Mouse (Mus musculus): ENCODE data around the gene Duox1. TPM values are rescaled to one million over a fixed set of nuclear protein-coding genes. Genes with fewer than 3 reads are reported as not detected.
"Not testable (repeated sequence)": the region's sequence is repeated elsewhere in the genome, so short reads cannot be mapped to it uniquely, and the experiment has no call there.

Gene Duox1
- polyA plus RNA-seq, 1 experiment, result 0.05 TPM

DNA sequence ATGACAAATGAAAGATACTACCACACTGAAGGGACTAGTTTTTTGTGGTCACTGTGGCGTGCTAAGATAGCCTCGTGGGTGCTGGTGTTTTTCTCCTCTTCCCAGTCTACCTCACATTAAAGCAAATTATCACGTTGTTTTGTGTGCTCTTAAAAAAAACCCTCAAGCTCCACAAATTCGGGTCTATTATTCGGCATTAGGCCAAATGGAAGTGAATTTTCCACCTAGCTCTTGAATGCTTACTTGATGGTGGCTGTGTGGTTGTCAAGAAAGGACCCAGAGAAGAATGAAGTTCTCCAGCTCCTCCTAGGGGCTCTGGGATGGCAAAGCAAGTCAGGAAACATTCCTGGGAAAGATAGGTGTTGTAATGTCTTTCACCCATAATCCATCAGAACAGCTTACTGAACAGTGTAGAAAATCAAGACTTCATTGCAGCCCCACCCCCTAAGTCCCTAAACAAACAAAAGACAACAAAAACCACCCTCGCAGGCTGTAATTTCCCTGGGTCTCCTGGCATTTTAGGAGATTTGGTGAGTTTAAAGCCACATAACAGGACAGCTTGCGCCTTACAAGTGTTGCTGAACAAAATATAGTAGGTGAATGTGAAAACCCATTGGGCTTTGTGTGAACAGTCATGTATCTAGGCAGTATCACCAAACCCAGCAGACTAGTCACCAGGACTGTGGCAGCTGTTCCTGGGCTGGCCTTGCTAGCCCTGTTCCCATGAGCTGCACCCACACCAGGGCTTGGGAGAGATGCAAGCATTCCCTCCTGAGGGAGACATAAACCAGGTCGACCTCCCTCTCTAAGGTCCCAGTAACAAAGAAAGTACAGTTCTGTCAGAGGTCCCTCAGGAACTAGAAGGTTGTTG lies 63.2 kb downstream of the Duox1 start:
- Histone ChIP-seq H3K4me3 (replicated peaks; ENCODE audit: insufficient read depth, low read depth, low read length) (no peak overlapping the region), H3K4me1 (ENCODE audit: control insufficient read depth, insufficient read depth, low read length) (peaks cover 6% of the 10 kb centered on the region; the same call in 1 of the 2 replicates), H3K27me3 (ENCODE audit: control insufficient read depth, insufficient read depth, low read length) (no peaks in the 10 kb centered on the region), H3K27ac (ENCODE audit: insufficient read depth, low read length) (no peak overlapping the region)
- peak; percentile 49 to 75 for DNase-seq
- peak; percentile 48; the same call in 1 of the 2 replicates for TF ChIP-seq CTCF (IDR thresholded peaks at IDR 0.05; ENCODE audit: borderline replicate concordance, insufficient read depth, low read depth, low read length)
- no peak for TF ChIP-seq POLR2A (IDR thresholded peaks at IDR 0.05; ENCODE audit: borderline replicate concordance, insufficient read depth, low read length)
- WGBS, result 27% methylated on average over 8 of the region's 8 CpGs

GRCm38 (mm10) chr2:122379292-122379650 lies 63.8 kb downstream of the Duox1 start:
- no peak for TF ChIP-seq POLR2A (IDR thresholded peaks at IDR 0.05; ENCODE audit: borderline replicate concordance, insufficient read depth, low read length)
- no peak for TF ChIP-seq CTCF (IDR thresholded peaks at IDR 0.05; ENCODE audit: borderline replicate concordance, insufficient read depth, low read depth, low read length)
- 64% methylated on average over 2 of the region's 2 CpGs for WGBS
- Histone ChIP-seq H3K27ac (ENCODE audit: insufficient read depth, low read length) (no peak overlapping the region), H3K27me3 (ENCODE audit: control insufficient read depth, insufficient read depth, low read length) (no peaks in the 10 kb centered on the region), H3K4me1 (ENCODE audit: control insufficient read depth, insufficient read depth, low read length) (peaks cover 6% of the 10 kb centered on the region; the same call in 1 of the 2 replicates), H3K4me3 (replicated peaks; ENCODE audit: insufficient read depth, low read depth, low read length) (no peak overlapping the region)
- DNase-seq, result peak in 1 of 2 experiments; percentile 5

- WGBS, result 5% methylated on average over 11 of the region's 11 CpGs
- peaks cover 6% of the 10 kb centered on the region; the same call in 1 of the 2 replicates for H3K4me1 ChIP-seq (ENCODE audit: control insufficient read depth, insufficient read depth, low read length)
- no peak overlapping the region; the same call in 1 of the 2 replicates for H3K27ac ChIP-seq (ENCODE audit: insufficient read depth, low read length)
- H3K27me3 ChIP-seq (ENCODE audit: control insufficient read depth, insufficient read depth, low read length), result no peaks in the 10 kb centered on the region
- peak; percentile 75 for DNase-seq
- peak; percentile 56; the same call in 1 of the 2 replicates for TF ChIP-seq CTCF (IDR thresholded peaks at IDR 0.05; ENCODE audit: borderline replicate concordance, insufficient read depth, low read depth, low read length)
- no peak for TF ChIP-seq POLR2A (IDR thresholded peaks at IDR 0.05; ENCODE audit: borderline replicate concordance, insufficient read depth, low read length)
- H3K4me3 ChIP-seq (replicated peaks; ENCODE audit: insufficient read depth, low read depth, low read length), result peak overlapping the region; percentile 57
Measured at GRCm38 (mm10) chr2:122380768-122381311, 65.4 kb downstream of the Duox1 start.

GRCm38 (mm10) chr2:122381329-122382103 lies 66.0 kb downstream of the Duox1 start:
- no peak overlapping the region for H3K4me3 ChIP-seq (replicated peaks; ENCODE audit: insufficient read depth, low read depth, low read length)
- WGBS, result 78% methylated on average over 16 of the region's 16 CpGs
- no peaks in the 10 kb centered on the region for H3K27me3 ChIP-seq (ENCODE audit: control insufficient read depth, insufficient read depth, low read length)
- TF ChIP-seq POLR2A (IDR thresholded peaks at IDR 0.05; ENCODE audit: borderline replicate concordance, insufficient read depth, low read length) (no peak), CTCF (IDR thresholded peaks at IDR 0.05; ENCODE audit: borderline replicate concordance, insufficient read depth, low read depth, low read length) (no peak)
- peaks cover 6% of the 10 kb centered on the region; the same call in 1 of the 2 replicates for H3K4me1 ChIP-seq (ENCODE audit: control insufficient read depth, insufficient read depth, low read length)
- peak in 1 of 2 experiments; percentile 9 for DNase-seq
- H3K27ac ChIP-seq (ENCODE audit: insufficient read depth, low read length), result no peak overlapping the region

- Histone ChIP-seq H3K4me1 (ENCODE audit: control insufficient read depth, insufficient read depth, low read length) (peaks cover 6% of the 10 kb centered on the region; the same call in 1 of the 2 replicates), H3K27me3 (ENCODE audit: control insufficient read depth, insufficient read depth, low read length) (no peaks in the 10 kb centered on the region), H3K27ac (ENCODE audit: insufficient read depth, low read length) (no peak overlapping the region), H3K4me3 (replicated peaks; ENCODE audit: insufficient read depth, low read depth, low read length) (no peak overlapping the region)
- TF ChIP-seq POLR2A (IDR thresholded peaks at IDR 0.05; ENCODE audit: borderline replicate concordance, insufficient read depth, low read length) (no peak), CTCF (IDR thresholded peaks at IDR 0.05; ENCODE audit: borderline replicate concordance, insufficient read depth, low read depth, low read length) (no peak)
- WGBS, result 89% methylated on average over 6 of the region's 6 CpGs
- no peak for DNase-seq
Measured at GRCm38 (mm10) chr2:122382121-122382520, 66.6 kb downstream of the Duox1 start.

GRCm38 (mm10) chr2:122385095-122385494 lies 69.6 kb downstream of the Duox1 start:
- no peak overlapping the region for H3K4me3 ChIP-seq (replicated peaks; ENCODE audit: insufficient read depth, low read depth, low read length)
- H3K4me1 ChIP-seq (ENCODE audit: control insufficient read depth, insufficient read depth, low read length), result peaks cover 6% of the 10 kb centered on the region; the same call in 1 of the 2 replicates
- no peak overlapping the region for H3K27ac ChIP-seq (ENCODE audit: insufficient read depth, low read length)
- H3K27me3 ChIP-seq (ENCODE audit: control insufficient read depth, insufficient read depth, low read length), result no peaks in the 10 kb centered on the region
- DNase-seq, result no peak
- WGBS, result 47% methylated on average over 3 of the region's 3 CpGs
- TF ChIP-seq POLR2A (IDR thresholded peaks at IDR 0.05; ENCODE audit: borderline replicate concordance, insufficient read depth, low read length), result no peak
- no peak for TF ChIP-seq CTCF (IDR thresholded peaks at IDR 0.05; ENCODE audit: borderline replicate concordance, insufficient read depth, low read depth, low read length)

DNA sequence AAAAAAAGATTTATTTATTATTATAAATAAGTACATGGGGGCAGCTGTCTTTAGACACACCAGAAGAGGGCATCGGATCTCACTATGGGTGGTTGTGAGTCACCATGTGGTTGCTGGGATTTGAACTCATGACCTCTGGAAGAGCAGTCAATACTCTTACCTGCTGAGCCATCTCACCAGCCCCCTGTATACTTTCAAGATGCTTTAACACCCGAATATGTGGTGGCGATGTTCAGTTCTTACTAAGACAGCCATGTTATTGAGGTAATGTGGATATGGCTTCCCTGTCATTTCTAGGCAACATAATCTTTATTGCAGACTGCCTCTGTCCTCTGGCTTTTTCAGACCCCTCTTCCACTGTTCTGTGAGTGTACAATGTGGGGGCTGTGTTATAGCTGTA lies 71.7 kb downstream of the Duox1 start:
- H3K27me3 ChIP-seq (ENCODE audit: control insufficient read depth, insufficient read depth, low read length); H3K4me3 ChIP-seq (replicated peaks; ENCODE audit: insufficient read depth, low read depth, low read length); DNase-seq; H3K27ac ChIP-seq (ENCODE audit: insufficient read depth, low read length); H3K4me1 ChIP-seq (ENCODE audit: control insufficient read depth, insufficient read depth, low read length): not testable (repeated sequence)
- WGBS, result 96% methylated on average over 3 of the region's 3 CpGs
